Mouse (Mus musculus): ENCODE measurements around the gene Tfdp1. TPM values are rescaled to one million over a fixed set of nuclear protein-coding genes. Genes with fewer than 3 reads are reported as not detected.

Tfdp1 gene
- polyA plus RNA-seq (2012; rRNA removed): 76.6 and 77.6 TPM in 2 replicates

DNA sequence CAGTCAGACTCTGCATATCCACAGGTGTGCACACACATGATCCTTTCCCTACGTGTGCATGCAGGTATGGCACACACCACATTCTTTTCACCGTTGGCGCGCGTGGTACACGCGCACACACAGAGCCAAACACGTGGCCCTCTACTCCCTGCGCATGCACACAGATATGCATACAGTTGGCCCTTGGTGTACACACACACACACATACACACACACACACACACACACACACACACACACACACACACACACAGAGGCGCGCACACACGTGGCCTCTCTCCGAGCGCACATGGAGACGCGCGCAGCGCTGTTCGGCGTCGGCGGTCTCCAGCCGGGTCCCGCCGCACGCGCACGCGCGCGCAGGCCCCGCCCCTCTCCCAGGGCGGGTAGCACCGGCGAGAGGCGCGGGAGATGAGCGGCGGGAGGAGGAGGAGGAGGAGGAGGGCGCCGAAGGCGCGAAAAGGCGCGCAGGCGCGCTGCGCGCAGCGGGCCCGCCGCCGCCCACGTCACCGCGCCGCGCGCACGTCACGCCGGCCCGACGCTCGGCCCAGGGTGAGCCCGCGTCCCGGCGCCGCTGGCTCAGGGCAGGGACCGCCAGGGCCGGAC lies at the start of gene Tfdp1:
TSS of gene Tfdp1 (plus strand) at position 497 of the 606 bp plus-strand sequence.
- Histone ChIP-seq H3K27ac (ENCODE audit: insufficient read depth, low read length) (no peak within 1 kb of the TSS), H3K4me3 (ENCODE audit: insufficient read depth, low read length) (peak within 1 kb of the TSS; percentile 68), H3K4me1 (ENCODE audit: control insufficient read depth, insufficient read depth, low read length) (no peaks in the 10 kb centered on the region; the same call in 1 of the 2 replicates)
- TF ChIP-seq POLR2A (IDR thresholded peaks at IDR 0.05; ENCODE audit: extremely low read depth, insufficient read depth, low read length) (no peak), CTCF (IDR thresholded peaks at IDR 0.05; ENCODE audit: extremely low read depth, insufficient read depth, low read length) (no peak)

- Histone ChIP-seq H3K27ac (ENCODE audit: insufficient read depth, low read length) (no peak overlapping the region), H3K4me3 (ENCODE audit: insufficient read depth, low read length) (no peak overlapping the region), H3K4me1 (ENCODE audit: control insufficient read depth, insufficient read depth, low read length) (no peaks in the 10 kb centered on the region)
- peak; percentile 84 for TF ChIP-seq CTCF (IDR thresholded peaks at IDR 0.05; ENCODE audit: extremely low read depth, insufficient read depth, low read length)
- no peak for TF ChIP-seq POLR2A (IDR thresholded peaks at IDR 0.05; ENCODE audit: extremely low read depth, insufficient read depth, low read length)
Observed at GRCm38 (mm10) chr8:13292364-13292763, 46.2 kb upstream of the Tfdp1 start.

GRCm38 (mm10) chr8:13293677-13294470 lies 44.7 kb upstream of the Tfdp1 start:
- Histone ChIP-seq H3K4me3 (ENCODE audit: insufficient read depth, low read length) (no peak overlapping the region), H3K4me1 (ENCODE audit: control insufficient read depth, insufficient read depth, low read length) (no peaks in the 10 kb centered on the region), H3K27ac (ENCODE audit: insufficient read depth, low read length) (no peak overlapping the region)
- TF ChIP-seq CTCF (IDR thresholded peaks at IDR 0.05; ENCODE audit: extremely low read depth, insufficient read depth, low read length) (no peak), POLR2A (IDR thresholded peaks at IDR 0.05; ENCODE audit: extremely low read depth, insufficient read depth, low read length) (no peak)

DNA sequence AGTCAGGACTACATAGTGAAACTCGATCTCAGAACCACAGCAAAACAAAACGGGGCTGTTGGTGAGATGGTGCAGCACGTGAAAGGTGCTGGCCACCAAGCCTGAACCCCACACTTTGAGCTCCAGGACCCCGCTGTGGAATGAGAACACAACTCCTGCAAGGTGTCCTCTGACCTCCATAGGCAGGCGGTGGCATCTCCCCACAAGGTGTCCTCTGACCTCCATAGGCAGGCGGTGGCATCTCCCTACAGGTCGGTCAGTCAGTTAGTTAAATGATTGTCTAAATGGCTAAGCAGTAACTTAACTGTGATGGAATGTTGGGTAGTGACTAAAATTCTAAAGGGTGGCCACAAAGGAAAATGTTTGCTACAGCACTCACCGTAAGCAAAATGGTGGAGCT lies 39.0 kb upstream of the Tfdp1 start:
- TF ChIP-seq CTCF (IDR thresholded peaks at IDR 0.05; ENCODE audit: extremely low read depth, insufficient read depth, low read length): no peak
- no peak for TF ChIP-seq POLR2A (IDR thresholded peaks at IDR 0.05; ENCODE audit: extremely low read depth, insufficient read depth, low read length)
- no peaks in the 10 kb centered on the region for H3K4me1 ChIP-seq (ENCODE audit: control insufficient read depth, insufficient read depth, low read length)
- H3K4me3 ChIP-seq (ENCODE audit: insufficient read depth, low read length): no peak overlapping the region
- no peak overlapping the region for H3K27ac ChIP-seq (ENCODE audit: insufficient read depth, low read length)

DNA sequence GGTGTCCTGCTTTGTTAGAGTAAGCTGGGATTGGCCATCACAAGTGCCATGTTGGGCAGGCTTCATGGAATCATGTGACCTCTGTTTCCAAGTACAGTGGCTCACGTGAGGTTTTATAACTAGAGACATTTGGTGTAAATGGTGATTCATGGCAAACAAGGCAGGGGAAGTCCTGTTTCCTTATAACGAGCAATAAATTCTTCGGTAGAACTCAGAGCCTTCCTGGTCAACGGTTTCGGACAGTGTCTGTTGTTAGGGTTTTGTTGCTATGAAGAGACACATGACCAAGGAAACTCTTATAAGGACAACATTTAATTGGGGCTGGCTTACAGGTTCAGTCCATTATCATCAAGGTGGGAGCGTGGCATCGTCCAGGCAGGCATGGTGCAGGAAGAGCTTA lies 37.5 kb upstream of the Tfdp1 start:
- Histone ChIP-seq H3K4me1 (ENCODE audit: control insufficient read depth, insufficient read depth, low read length) (peaks cover 2% of the 10 kb centered on the region; the same call in 1 of the 2 replicates), H3K27ac (ENCODE audit: insufficient read depth, low read length) (no peak overlapping the region), H3K4me3 (ENCODE audit: insufficient read depth, low read length) (no peak overlapping the region)
- TF ChIP-seq CTCF (IDR thresholded peaks at IDR 0.05; ENCODE audit: extremely low read depth, insufficient read depth, low read length) (no peak), POLR2A (IDR thresholded peaks at IDR 0.05; ENCODE audit: extremely low read depth, insufficient read depth, low read length) (no peak)

DNA sequence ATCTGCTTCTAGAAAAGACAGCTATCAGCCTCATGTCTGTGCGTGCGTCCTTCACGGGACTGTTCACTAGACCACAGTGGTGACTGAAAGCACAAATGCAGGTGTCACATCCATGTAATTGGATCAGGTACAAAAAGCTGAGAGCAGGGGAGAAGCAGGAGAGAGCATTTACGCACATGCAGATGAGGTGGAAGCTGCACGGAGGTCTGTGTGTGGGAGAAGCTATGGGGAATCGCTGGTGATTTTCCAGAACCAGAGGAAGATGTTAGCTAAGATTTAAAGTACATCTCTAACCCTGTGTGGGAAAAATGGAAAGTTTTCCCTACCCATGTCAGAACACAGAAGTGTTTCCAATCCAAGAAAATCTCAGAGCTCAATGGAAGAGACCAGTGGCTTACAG lies 33.1 kb upstream of the Tfdp1 start:
- H3K4me1 ChIP-seq (ENCODE audit: control insufficient read depth, insufficient read depth, low read length): peaks cover 2% of the 10 kb centered on the region; the same call in 1 of the 2 replicates
- 0 out of 2 replicates have a peak overlapping the region, but pooled peaks have one; percentile 0 for H3K27ac ChIP-seq (ENCODE audit: insufficient read depth, low read length)
- TF ChIP-seq CTCF (IDR thresholded peaks at IDR 0.05; ENCODE audit: extremely low read depth, insufficient read depth, low read length) (no peak), POLR2A (IDR thresholded peaks at IDR 0.05; ENCODE audit: extremely low read depth, insufficient read depth, low read length) (no peak)
- H3K4me3 ChIP-seq (ENCODE audit: insufficient read depth, low read length): no peak overlapping the region

- TF ChIP-seq CTCF (IDR thresholded peaks at IDR 0.05; ENCODE audit: extremely low read depth, insufficient read depth, low read length) (no peak), POLR2A (IDR thresholded peaks at IDR 0.05; ENCODE audit: extremely low read depth, insufficient read depth, low read length) (no peak)
- H3K4me3 ChIP-seq (ENCODE audit: insufficient read depth, low read length): no peak overlapping the region
- peaks cover 2% of the 10 kb centered on the region; the same call in 1 of the 2 replicates for H3K4me1 ChIP-seq (ENCODE audit: control insufficient read depth, insufficient read depth, low read length)
- H3K27ac ChIP-seq (ENCODE audit: insufficient read depth, low read length): no peak overlapping the region
Observed at GRCm38 (mm10) chr8:13305884-13306283, 32.7 kb upstream of the Tfdp1 start.

- TF ChIP-seq CTCF (IDR thresholded peaks at IDR 0.05; ENCODE audit: extremely low read depth, insufficient read depth, low read length) (no peak), POLR2A (IDR thresholded peaks at IDR 0.05; ENCODE audit: extremely low read depth, insufficient read depth, low read length) (no peak)
- H3K27ac ChIP-seq (ENCODE audit: insufficient read depth, low read length): no peak overlapping the region
- no peak overlapping the region for H3K4me3 ChIP-seq (ENCODE audit: insufficient read depth, low read length)
Observed at GRCm38 (mm10) chr8:13306309-13306909, 32.1 kb upstream of the Tfdp1 start.

DNA sequence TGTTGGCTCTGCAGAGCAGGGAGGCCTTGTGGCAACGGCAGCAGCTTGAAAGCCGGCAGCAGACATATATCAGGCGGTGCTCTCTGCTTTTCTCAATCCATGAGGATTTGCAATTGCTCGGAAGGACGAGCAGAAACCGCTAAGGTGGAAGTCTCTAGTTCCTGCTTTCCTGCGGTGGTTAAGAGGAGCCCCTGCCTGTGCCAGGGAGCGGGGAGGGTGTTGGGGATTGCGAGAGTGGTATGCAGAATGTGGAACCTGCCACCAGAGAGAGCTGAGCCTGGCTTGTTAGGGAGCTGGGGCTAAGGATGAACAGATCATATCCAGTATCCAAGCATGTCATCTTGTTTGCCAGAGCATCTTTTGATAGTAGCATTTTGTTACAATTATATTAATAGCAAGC lies 31.6 kb upstream of the Tfdp1 start:
- peaks cover 2% of the 10 kb centered on the region; the same call in 1 of the 2 replicates for H3K4me1 ChIP-seq (ENCODE audit: control insufficient read depth, insufficient read depth, low read length)
- TF ChIP-seq POLR2A (IDR thresholded peaks at IDR 0.05; ENCODE audit: extremely low read depth, insufficient read depth, low read length) (no peak), CTCF (IDR thresholded peaks at IDR 0.05; ENCODE audit: extremely low read depth, insufficient read depth, low read length) (no peak)
- no peak overlapping the region for H3K27ac ChIP-seq (ENCODE audit: insufficient read depth, low read length)
- no peak overlapping the region for H3K4me3 ChIP-seq (ENCODE audit: insufficient read depth, low read length)

More at GRCm38 (mm10) chr8:13306309-13306909, 32.1 kb upstream of the Tfdp1 start:
- H3K4me1 ChIP-seq (ENCODE audit: control insufficient read depth, insufficient read depth, low read length): peaks cover 2% of the 10 kb centered on the region; the same call in 1 of the 2 replicates

Data from cortical plate, adult 2 months (tissue).